Mouse (Mus musculus) forebrain, embryonic 11.5 days (tissue): ENCODE data around the gene 6330409D20Rik. TPM values are rescaled to one million over a fixed set of nuclear protein-coding genes. Genes with fewer than 3 reads are reported as not detected.

Experiments used
- ATAC-seq: fragments of 200-750 bp; cut with Nextera tagmentation; replicated peaks from 2 replicates; pipeline ENCODE4 v1.8.0; 2017; ENCODE audit warnings: moderate TSS enrichment; ENCODE audit not compliant: low FRiP score
- DNase-seq: peaks from one replicate; pipeline ENCODE4 v3.0.0-alpha.2; 2017; ENCODE audit warnings: low spot score
- H3K27ac ChIP-seq: fragments of 300-500 bp; sonication (generic); 2 replicates; pipeline ENCODE4 v1.5.1; 2014; ENCODE audit warnings: low read depth, low read length
- H3K27me3 ChIP-seq: fragments of 300-500 bp; sonication (generic); 2 replicates; pipeline ENCODE4 v1.6.1; 2014; ENCODE audit warnings: mild to moderate bottlenecking, low read length, mixed read lengths; ENCODE audit not compliant: control insufficient read depth, insufficient read depth
- H3K36me3 ChIP-seq: fragments of 300-500 bp; sonication (generic); 2 replicates; pipeline ENCODE4 v1.6.1; 2014; ENCODE audit warnings: mild to moderate bottlenecking, low read length, moderate library complexity, mixed read lengths; ENCODE audit not compliant: control insufficient read depth, insufficient read depth
- H3K4me1 ChIP-seq: fragments of 300-500 bp; sonication (generic); replicated peaks from 2 replicates; pipeline ENCODE4 v1.6.1; 2014; ENCODE audit warnings: low read length, mixed read lengths; ENCODE audit not compliant: control insufficient read depth, insufficient read depth
- H3K4me2 ChIP-seq: fragments of 300-500 bp; sonication (generic); 2 replicates; pipeline ENCODE4 v1.6.1; 2014; ENCODE audit warnings: low read depth, mild to moderate bottlenecking, low read length, moderate library complexity, mixed read lengths; ENCODE audit not compliant: severe bottlenecking
- H3K4me3 ChIP-seq: fragments of 300-500 bp; sonication (generic); 2 replicates; pipeline ENCODE4 v1.5.1; 2014; ENCODE audit warnings: low read depth, low read length
- H3K9ac ChIP-seq: fragments of 300-500 bp; sonication (generic); 2 replicates; pipeline ENCODE4 v1.6.1; 2014; ENCODE audit warnings: low read length
- H3K9me3 ChIP-seq: fragments of 300-500 bp; sonication (generic); 2 replicates; pipeline ENCODE4 v1.6.1; 2016; ENCODE audit warnings: low read length, mixed read lengths; ENCODE audit not compliant: control insufficient read depth
- WGBS: fragments of 180-500 bp; shearing (Covaris S2); extraction: QIAGEN DNeasy Blood & Tissue Kit; methylation state at CpG from one replicate; pipeline ENCODE4 v1.1.7; 2014; 5-methylcytosine and 5-hydroxymethylcytosine counted together
- polyA plus RNA-seq: library from polyadenylated mRNA; unstranded; fragments of >200 nt; fragmentation: Nextera tagmentation; extraction: Ambion mirVana; gene quantifications from 2 replicates; pipeline ENCODE4 v1.2.1, GENCODE M21; 2014

Gene 6330409D20Rik
- polyA plus RNA-seq = 2.1 and 2.3 TPM in 2 replicates

DNA sequence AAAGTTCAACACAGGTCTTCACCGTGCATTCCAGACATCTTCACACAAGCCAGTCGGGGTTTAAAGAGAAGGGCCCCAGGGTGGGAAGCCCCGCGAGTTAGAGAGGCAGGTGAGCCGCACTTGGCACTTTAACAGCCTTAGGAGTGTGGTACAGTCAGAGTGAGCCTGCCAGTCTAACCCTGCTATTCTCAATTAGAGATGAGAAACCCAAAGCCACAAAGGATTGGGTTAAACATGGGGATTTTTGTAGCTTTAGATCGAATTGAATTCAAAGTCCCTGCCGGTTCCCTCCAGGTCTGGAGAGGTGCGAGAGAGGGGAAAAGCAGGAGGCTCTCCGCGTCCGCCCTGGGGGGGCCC, at the start of gene 6330409D20Rik:
6330409D20Rik (minus strand) TSS at position 101 of the 357 bp plus-strand sequence.
- Histone ChIP-seq H3K36me3 (no peaks in the 10 kb centered on the region), H3K27me3 (0 out of 2 replicates have a peak, but pooled peaks cover 3% of the 10 kb centered on the region), H3K4me2 (peak within 1 kb of the TSS; percentile 99), H3K4me1 (peaks cover 4% of the 10 kb centered on the region; the same call in 1 of the 2 replicates), H3K9ac (peak within 1 kb of the TSS; percentile 76), H3K9me3 (no peaks in the 10 kb centered on the region), H3K4me3 (peak within 1 kb of the TSS; percentile 71), H3K27ac (peak within 1 kb of the TSS; percentile 70)
- no peak for ATAC-seq
- WGBS = 5% methylated on average over 11 of the region's 11 CpGs
- no peak for DNase-seq

DNA sequence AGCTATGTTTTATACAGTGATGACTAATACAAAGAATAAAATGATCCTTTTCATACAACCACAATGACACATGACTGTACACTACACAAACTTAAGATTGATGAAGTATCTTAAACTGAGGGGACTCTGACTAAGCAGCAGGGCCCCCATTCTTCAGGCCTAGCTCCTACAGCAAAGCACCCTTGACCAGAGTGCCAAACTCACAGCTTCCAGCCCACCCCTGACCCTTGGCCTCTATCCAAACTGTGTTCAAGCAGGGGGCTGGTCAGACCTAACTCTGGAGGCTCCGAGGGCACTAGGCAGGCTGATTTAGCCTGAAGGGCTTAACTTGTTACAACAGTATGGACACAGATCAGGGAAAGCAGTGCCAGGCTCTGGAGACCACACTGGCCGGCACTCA, 47.8 kb upstream of the 6330409D20Rik start:
- Histone ChIP-seq H3K36me3 (no peaks in the 10 kb centered on the region), H3K4me2 (no peak overlapping the region), H3K27me3 (no peaks in the 10 kb centered on the region), H3K4me3 (no peak overlapping the region), H3K9ac (no peak overlapping the region), H3K27ac (no peak overlapping the region), H3K4me1 (no peaks in the 10 kb centered on the region), H3K9me3 (no peaks in the 10 kb centered on the region)
- no peak for DNase-seq
- 54% methylated on average over 2 of the region's 2 CpGs for WGBS
- no peak for ATAC-seq

DNA sequence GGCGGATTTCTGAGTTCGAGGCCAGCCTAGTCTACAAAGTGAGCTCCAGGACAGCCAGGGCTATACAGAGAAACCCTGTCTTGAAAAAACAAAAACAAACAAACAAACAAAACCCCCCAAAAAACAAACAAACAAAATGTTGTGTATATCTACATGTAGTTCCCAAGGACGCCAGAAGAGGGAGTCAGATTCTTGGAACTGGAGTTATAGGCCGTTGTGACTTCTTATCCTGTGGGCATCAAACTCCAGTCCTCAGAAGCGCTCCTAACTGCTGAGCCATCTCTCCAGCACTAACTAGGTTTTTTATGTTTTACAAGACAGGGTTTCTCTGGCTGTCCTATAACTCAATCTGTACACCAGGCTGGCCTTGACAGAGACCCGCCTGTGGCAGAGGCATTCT, 46.4 kb upstream of the 6330409D20Rik start:
- Histone ChIP-seq H3K4me1 (no peaks in the 10 kb centered on the region), H3K9me3 (no peaks in the 10 kb centered on the region), H3K27me3 (no peaks in the 10 kb centered on the region), H3K4me3 (no peak overlapping the region), H3K27ac (no peak overlapping the region), H3K9ac (no peak overlapping the region), H3K4me2 (no peak overlapping the region), H3K36me3 (no peaks in the 10 kb centered on the region)
- DNase-seq (no peak), ATAC-seq (no peak)
- 55% methylated on average over 6 of the region's 6 CpGs for WGBS

DNA sequence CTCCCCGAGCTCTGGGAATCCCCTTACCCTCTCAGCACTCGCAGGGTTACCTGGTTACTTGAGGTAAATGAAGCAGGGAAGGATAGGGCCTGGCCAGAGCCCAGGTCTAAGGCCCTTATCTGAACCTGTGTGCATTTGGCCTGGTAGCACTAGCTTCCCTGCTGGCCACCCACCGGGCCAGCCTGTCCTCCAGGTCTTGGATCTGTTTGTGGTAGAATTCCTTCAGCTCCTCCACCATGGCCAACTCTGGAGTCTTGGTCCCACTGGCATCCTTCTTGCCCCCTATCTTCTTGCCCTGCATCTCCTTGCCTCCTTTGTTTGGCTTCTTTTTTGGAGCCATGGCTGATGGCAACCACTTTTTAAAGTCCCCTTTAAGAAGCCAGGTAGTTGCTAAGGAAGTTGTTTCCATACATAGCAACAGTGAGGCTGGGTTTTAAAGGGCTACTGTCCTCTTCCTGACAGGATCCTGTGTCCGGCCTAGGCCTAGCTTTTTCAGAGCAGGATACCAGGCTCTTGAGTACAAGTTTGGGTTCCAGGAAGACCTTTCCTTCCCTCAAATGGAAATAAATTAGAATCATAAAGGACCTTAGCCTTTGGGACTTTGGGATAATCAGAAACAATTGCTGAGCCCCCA, 43.3 kb upstream of the 6330409D20Rik start, which contains the start of gene Cfap157:
Cfap157 (minus strand) TSS at position 381 of the 634 bp plus-strand sequence.
- 65% methylated on average over 4 of the region's 4 CpGs for WGBS
- H3K4me3 ChIP-seq = no peak within 1 kb of the TSS
- no peak for DNase-seq
- H3K9me3 ChIP-seq = no peaks in the 10 kb centered on the region
- no peak within 1 kb of the TSS for H3K27ac ChIP-seq
- H3K27me3 ChIP-seq = no peaks in the 10 kb centered on the region
- H3K9ac ChIP-seq = no peak within 1 kb of the TSS
- no peak for ATAC-seq
- H3K36me3 ChIP-seq = no peaks in the 10 kb centered on the region
- H3K4me1 ChIP-seq = no peaks in the 10 kb centered on the region
- H3K4me2 ChIP-seq = no peak within 1 kb of the TSS

DNA sequence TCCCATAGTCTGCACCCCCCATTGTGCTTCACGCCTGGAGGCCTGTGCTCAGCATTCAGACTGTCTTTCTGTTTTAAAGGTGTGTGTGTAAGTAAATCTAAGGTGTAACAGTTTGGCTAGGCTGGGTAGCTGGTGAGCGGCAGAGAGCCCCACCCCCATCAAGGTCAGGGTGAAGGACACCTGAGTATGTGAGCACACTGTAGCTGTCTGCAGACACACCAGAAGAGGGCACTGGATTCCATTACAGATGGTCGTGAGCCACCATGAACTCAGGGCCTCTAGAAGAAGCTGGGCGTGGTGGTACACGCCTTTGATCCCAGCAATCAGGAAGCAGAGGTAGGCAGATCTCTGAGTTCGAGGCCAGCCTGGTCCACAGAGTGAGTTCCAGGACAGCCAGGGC, 40.9 kb upstream of the 6330409D20Rik start:
- Histone ChIP-seq H3K4me1 (no peaks in the 10 kb centered on the region), H3K9me3 (no peaks in the 10 kb centered on the region), H3K4me3 (no peak overlapping the region), H3K27me3 (no peaks in the 10 kb centered on the region; the same call in 1 of the 2 replicates), H3K27ac (no peak overlapping the region), H3K4me2 (no peak overlapping the region), H3K36me3 (no peaks in the 10 kb centered on the region), H3K9ac (no peak overlapping the region)
- DNase-seq (no peak), ATAC-seq (no peak)
- WGBS = 79% methylated on average over 6 of the region's 6 CpGs

DNA sequence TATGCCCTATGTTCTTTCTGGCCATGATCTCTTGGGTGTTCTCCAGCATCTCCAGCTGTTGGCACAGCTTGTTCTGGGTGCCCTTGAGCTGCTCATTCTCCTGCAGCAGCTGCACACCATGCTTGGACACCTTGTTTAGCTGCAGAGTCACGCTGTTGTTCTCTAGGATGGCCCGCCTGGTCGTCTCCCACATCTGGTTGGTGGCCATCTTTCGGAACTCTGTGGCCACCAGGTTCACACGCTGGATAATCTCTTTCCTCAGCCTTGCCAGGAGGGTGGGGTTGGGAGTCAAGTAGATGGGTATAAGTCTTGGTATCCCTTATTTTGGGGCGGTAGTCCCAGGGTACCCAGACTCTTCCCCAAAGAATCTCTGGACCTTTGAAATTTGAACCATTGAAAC, 38.9 kb upstream of the 6330409D20Rik start:
- Histone ChIP-seq H3K27ac (no peak overlapping the region), H3K27me3 (no peaks in the 10 kb centered on the region; the same call in 1 of the 2 replicates), H3K36me3 (no peaks in the 10 kb centered on the region), H3K4me3 (no peak overlapping the region), H3K4me2 (no peak overlapping the region), H3K4me1 (peaks cover 7% of the 10 kb centered on the region; the same call in 1 of the 2 replicates), H3K9ac (no peak overlapping the region), H3K9me3 (no peaks in the 10 kb centered on the region)
- no peak for ATAC-seq
- 87% methylated on average over 6 of the region's 6 CpGs for WGBS
- no peak for DNase-seq

DNA sequence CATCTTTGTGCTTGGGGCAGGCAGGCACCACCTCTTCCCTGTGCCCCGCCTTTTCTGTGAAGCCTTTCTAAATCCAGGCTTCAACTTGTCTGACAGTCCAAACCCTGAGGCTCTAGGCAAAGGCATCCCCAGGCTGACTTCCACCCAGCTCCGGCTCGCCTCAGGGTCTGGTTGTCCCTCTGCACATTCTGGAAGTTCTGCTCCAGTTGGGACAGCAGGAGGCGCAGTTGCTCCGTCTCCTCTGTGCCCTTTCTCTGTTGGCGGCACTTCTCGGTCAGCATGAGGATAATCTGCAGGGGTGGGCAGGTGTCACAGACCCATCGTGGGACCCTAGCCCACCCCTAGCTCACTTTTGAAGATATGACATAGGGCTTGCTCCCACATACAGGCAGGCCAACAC, 38.3 kb upstream of the 6330409D20Rik start:
- H3K4me3 ChIP-seq = no peak overlapping the region

DNA sequence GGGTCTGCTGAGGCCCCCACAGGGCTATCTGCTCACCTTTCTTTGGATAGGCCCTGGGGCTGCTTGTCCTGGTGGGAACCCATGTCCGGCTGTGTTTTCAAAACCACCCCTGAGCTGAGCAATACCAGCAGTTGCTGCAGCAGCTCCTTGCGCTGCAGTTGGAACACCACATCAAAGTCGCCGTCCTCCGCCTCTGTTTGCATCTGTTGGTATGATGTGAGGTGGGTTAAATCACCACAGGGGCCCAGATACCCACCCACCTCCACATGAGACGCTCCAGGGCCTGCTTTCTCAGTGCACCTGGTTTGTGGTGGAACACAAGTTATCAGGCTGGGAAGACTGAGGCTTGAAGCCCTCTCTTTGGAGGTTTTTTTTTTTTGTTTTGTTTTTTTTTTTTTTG, 37.3 kb upstream of the 6330409D20Rik start:
- H3K9me3 ChIP-seq = no peaks in the 10 kb centered on the region
- no peak for DNase-seq
- no peak for ATAC-seq
- H3K4me3 ChIP-seq = no peak overlapping the region
- no peak overlapping the region for H3K9ac ChIP-seq
- no peaks in the 10 kb centered on the region for H3K36me3 ChIP-seq
- no peak overlapping the region for H3K27ac ChIP-seq
- H3K4me2 ChIP-seq = no peak overlapping the region
- 92% methylated on average over 6 of the region's 6 CpGs for WGBS
- no peaks in the 10 kb centered on the region; the same call in 1 of the 2 replicates for H3K27me3 ChIP-seq
- peaks cover 7% of the 10 kb centered on the region; the same call in 1 of the 2 replicates for H3K4me1 ChIP-seq

More for the DNA sequence above, 38.3 kb upstream of the 6330409D20Rik start:
- Histone ChIP-seq H3K4me1 (peaks cover 7% of the 10 kb centered on the region; the same call in 1 of the 2 replicates), H3K27ac (no peak overlapping the region), H3K9me3 (no peaks in the 10 kb centered on the region), H3K36me3 (no peaks in the 10 kb centered on the region), H3K27me3 (no peaks in the 10 kb centered on the region; the same call in 1 of the 2 replicates), H3K4me2 (no peak overlapping the region), H3K9ac (no peak overlapping the region)
- peak; percentile 79 for DNase-seq
- ATAC-seq = no peak
- 18% methylated on average over 8 of the region's 8 CpGs for WGBS

DNA sequence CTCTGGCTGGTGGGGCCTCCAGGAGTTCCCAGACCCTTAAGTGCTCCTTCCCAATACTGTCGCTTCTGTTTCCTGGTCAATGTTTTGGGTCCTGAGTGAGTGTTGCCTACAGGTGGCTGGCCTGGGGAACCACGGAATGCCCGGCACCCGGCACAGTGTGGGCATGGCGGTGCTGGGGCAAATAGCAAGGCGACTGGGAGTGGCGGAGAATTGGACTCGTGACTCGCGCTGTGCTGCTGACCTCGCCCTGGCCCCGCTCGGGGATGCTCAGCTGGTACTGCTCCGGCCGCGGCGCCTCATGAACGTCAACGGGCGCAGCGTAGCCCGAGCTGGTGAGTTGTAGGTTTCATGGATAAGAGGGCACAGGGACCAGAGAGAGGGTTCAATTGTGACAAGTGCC, 35.4 kb upstream of the 6330409D20Rik start:
- peak overlapping the region; percentile 55 for H3K4me3 ChIP-seq
- WGBS = 17% methylated on average over 22 of the region's 22 CpGs
- no peaks in the 10 kb centered on the region for H3K9me3 ChIP-seq
- peak overlapping the region; percentile 84 for H3K4me2 ChIP-seq
- DNase-seq (no peak), ATAC-seq (no peak)
- H3K4me1 ChIP-seq = peaks cover 7% of the 10 kb centered on the region; the same call in 1 of the 2 replicates
- no peaks in the 10 kb centered on the region for H3K36me3 ChIP-seq
- no peak overlapping the region for H3K27ac ChIP-seq
- H3K27me3 ChIP-seq = no peaks in the 10 kb centered on the region; the same call in 1 of the 2 replicates
- H3K9ac ChIP-seq = peak overlapping the region; percentile 30
